Mouse (Mus musculus) erythroblast, embryonic 14.5 days (primary cell): ENCODE results near the gene Smpdl3b.

Source experiments
- GATA1 ChIP-seq: IDR thresholded peaks from 2 replicates; pipeline ENCODE4 v1.6.1; 2012; ENCODE audit warnings: low read length, inconsistent platforms, mixed read lengths
- TAL1 ChIP-seq: IDR thresholded peaks from 3 replicates; pipeline ENCODE4 v1.6.1; 2012; ENCODE audit warnings: low read length, inconsistent platforms, mixed read lengths

GRCm38 (mm10) chr4:132799845-132800244 is 42.8 kb upstream of the Smpdl3b start:
- TF ChIP-seq TAL1 (no peak), GATA1 (no peak)
